Mouse (Mus musculus) small intestine, adult 2 months (tissue): ENCODE measurements around the gene Ddr2. TPM values are rescaled to one million over a fixed set of nuclear protein-coding genes. Genes with fewer than 3 reads are reported as not detected.

Source experiments
- H3K27ac ChIP-seq: fragments of 200-500 bp; 2 replicates; pipeline ENCODE4 v1.5.1; 2012; ENCODE audit warnings: low read depth, low read length, control low read depth, inconsistent platforms; ENCODE audit not compliant: insufficient read depth
- H3K27me3 ChIP-seq: fragments of 200-500 bp; 2 replicates; pipeline ENCODE4 v1.6.1; 2012; ENCODE audit warnings: mild to moderate bottlenecking, moderate library complexity, low read length, inconsistent platforms; ENCODE audit not compliant: control insufficient read depth, insufficient read depth
- H3K36me3 ChIP-seq: fragments of 200-500 bp; 2 replicates; pipeline ENCODE4 v1.6.1; 2012; ENCODE audit warnings: mild to moderate bottlenecking, low read length, control low read depth, inconsistent platforms; ENCODE audit not compliant: control insufficient read depth, insufficient read depth
- H3K4me1 ChIP-seq: fragments of 200-500 bp; 2 replicates; pipeline ENCODE4 v1.6.1; 2012; ENCODE audit warnings: low read length, inconsistent platforms, mixed read lengths; ENCODE audit not compliant: control insufficient read depth, insufficient read depth, insufficient read length
- H3K4me3 ChIP-seq: fragments of 200-500 bp; 2 replicates; pipeline ENCODE4 v1.5.1; 2012; ENCODE audit warnings: low read depth, mild to moderate bottlenecking, control low read depth, inconsistent platforms, low read length, moderate library complexity
- CTCF ChIP-seq: fragments of 200-500 bp; IDR thresholded peaks from 2 replicates; pipeline ENCODE4 v1.5.1; 2012; ENCODE audit warnings: low read depth, mild to moderate bottlenecking, control low read depth, inconsistent platforms, low read length, moderate library complexity, mixed read lengths; ENCODE audit not compliant: insufficient replicate concordance, insufficient read length; ENCODE audit errors: extremely low read depth
- POLR2A ChIP-seq: fragments of 200-500 bp; IDR thresholded peaks from 2 replicates; pipeline ENCODE4 v1.6.1; 2012; ENCODE audit warnings: low read depth, mild to moderate bottlenecking, control low read depth, inconsistent platforms, low read length, moderate library complexity
- WGBS: fragments of 180-500 bp; shearing (Covaris S2); methylation state at CpG from one replicate; pipeline ENCODE4 v1.1.7; 2018; 5-methylcytosine and 5-hydroxymethylcytosine counted together
- polyA plus RNA-seq: library from polyadenylated mRNA; depleted of rRNA; stranded (reverse); fragments of >200 nt; gene quantifications from 2 replicates; pipeline ENCODE4 v1.2.3, GENCODE M21; 2012

Gene Ddr2
- polyA plus RNA-seq, 1 experiment = 4.0 TPM

- no peak overlapping the region for H3K4me3 ChIP-seq
- no peak overlapping the region for H3K27ac ChIP-seq
- H3K36me3 ChIP-seq = peaks cover 59% of the 10 kb centered on the region
- H3K27me3 ChIP-seq = no peaks in the 10 kb centered on the region
- no peaks in the 10 kb centered on the region; the same call in 1 of the 2 replicates for H3K4me1 ChIP-seq
- no peak for TF ChIP-seq POLR2A
- no peak for TF ChIP-seq CTCF
- 88% methylated on average over 4 of the region's 4 CpGs for WGBS
These were observed 39.2 kb upstream of the Ddr2 start for GRCm38 (mm10) chr1:170149756-170150155.

GRCm38 (mm10) chr1:170148536-170148935 lies 38.0 kb upstream of the Ddr2 start:
- Histone ChIP-seq H3K36me3 (peaks cover 62% of the 10 kb centered on the region), H3K27me3 (no peaks in the 10 kb centered on the region), H3K4me3 (no peak overlapping the region), H3K4me1 (no peaks in the 10 kb centered on the region; the same call in 1 of the 2 replicates), H3K27ac (no peak overlapping the region)
- 88% methylated on average over 6 of the region's 6 CpGs for WGBS
- TF ChIP-seq POLR2A (no peak), CTCF (no peak)

- no peak for TF ChIP-seq POLR2A
- TF ChIP-seq CTCF = no peak
- H3K27ac ChIP-seq = no peak overlapping the region
- 80% methylated on average over 9 of the region's 9 CpGs for WGBS
- peaks cover 68% of the 10 kb centered on the region for H3K36me3 ChIP-seq
- H3K4me3 ChIP-seq = no peak overlapping the region
- no peaks in the 10 kb centered on the region for H3K27me3 ChIP-seq
- H3K4me1 ChIP-seq = no peaks in the 10 kb centered on the region; the same call in 1 of the 2 replicates
These were observed 37.3 kb upstream of the Ddr2 start for GRCm38 (mm10) chr1:170147651-170148448.

- Histone ChIP-seq H3K27me3 (no peaks in the 10 kb centered on the region), H3K4me3 (no peak overlapping the region), H3K36me3 (peaks cover 68% of the 10 kb centered on the region), H3K27ac (no peak overlapping the region), H3K4me1 (no peaks in the 10 kb centered on the region; the same call in 1 of the 2 replicates)
- TF ChIP-seq POLR2A = no peak
- no peak for TF ChIP-seq CTCF
- WGBS = 88% methylated on average over 4 of the region's 4 CpGs
These were observed 35.0 kb upstream of the Ddr2 start for GRCm38 (mm10) chr1:170145606-170146005.

- no peak overlapping the region for H3K27ac ChIP-seq
- TF ChIP-seq CTCF (no peak), POLR2A (no peak)
- WGBS = 94% methylated on average over 8 of the region's 8 CpGs
These were observed 31.8 kb upstream of the Ddr2 start for GRCm38 (mm10) chr1:170142256-170142871.

GRCm38 (mm10) chr1:170141626-170142025 lies 31.1 kb upstream of the Ddr2 start:
- H3K4me1 ChIP-seq = 0 out of 2 replicates have a peak, but pooled peaks cover 1% of the 10 kb centered on the region
- no peak for TF ChIP-seq CTCF
- no peak for TF ChIP-seq POLR2A
- WGBS = 93% methylated on average over 5 of the region's 5 CpGs
- no peak overlapping the region for H3K4me3 ChIP-seq
- no peak overlapping the region for H3K27ac ChIP-seq
- no peaks in the 10 kb centered on the region for H3K27me3 ChIP-seq
- peaks cover 48% of the 10 kb centered on the region for H3K36me3 ChIP-seq

More at GRCm38 (mm10) chr1:170142256-170142871, 31.8 kb upstream of the Ddr2 start:
- H3K4me3 ChIP-seq = no peak overlapping the region
- H3K27me3 ChIP-seq = no peaks in the 10 kb centered on the region
- no peaks in the 10 kb centered on the region for H3K4me1 ChIP-seq
- peaks cover 52% of the 10 kb centered on the region for H3K36me3 ChIP-seq
